Mouse (Mus musculus) midbrain, embryonic 12.5 days (tissue): ENCODE data around the gene Rnf166. TPM values are rescaled to one million over a fixed set of nuclear protein-coding genes. Genes with fewer than 3 reads are reported as not detected.
A peak's percentile ranks its signal among the peaks of the same experiment; 100 is the strongest.

Experiments
- ATAC-seq: fragments of 200-750 bp; cut with Nextera tagmentation; 2 replicates; pipeline ENCODE4 v1.8.0; 2017; ENCODE audit warnings: low read depth, moderate TSS enrichment, moderate library complexity; ENCODE audit not compliant: low FRiP score
- H3K27ac ChIP-seq: fragments of 300-500 bp; sonication (generic); replicated peaks from 2 replicates; pipeline ENCODE4 v1.5.1; 2016; ENCODE audit warnings: mild to moderate bottlenecking
- H3K27me3 ChIP-seq: fragments of 300-500 bp; sonication (generic); 2 replicates; pipeline ENCODE4 v1.6.1; 2016; ENCODE audit warnings: mild to moderate bottlenecking
- H3K36me3 ChIP-seq: fragments of 300-500 bp; sonication (generic); 2 replicates; pipeline ENCODE4 v1.6.1; 2016
- H3K4me1 ChIP-seq: fragments of 300-500 bp; sonication (generic); 2 replicates; pipeline ENCODE4 v1.6.1; 2016
- H3K4me2 ChIP-seq: fragments of 300-500 bp; sonication (generic); replicated peaks from 2 replicates; pipeline ENCODE4 v1.6.1; 2016; ENCODE audit warnings: mild to moderate bottlenecking, moderate library complexity
- H3K4me3 ChIP-seq: fragments of 300-500 bp; sonication (generic); 2 replicates; pipeline ENCODE4 v1.5.1; 2016; ENCODE audit warnings: mild to moderate bottlenecking
- H3K9ac ChIP-seq: fragments of 300-500 bp; sonication (generic); replicated peaks from 2 replicates; pipeline ENCODE4 v1.6.1; 2016; ENCODE audit warnings: mild to moderate bottlenecking, moderate library complexity
- H3K9me3 ChIP-seq: fragments of 300-500 bp; sonication (generic); 2 replicates; pipeline ENCODE4 v1.6.1; 2016; ENCODE audit warnings: mild to moderate bottlenecking
- WGBS: fragments of 180-500 bp; shearing (Covaris S2); methylation state at CpG from one replicate; pipeline ENCODE4 v1.1.7; 2016; 5-methylcytosine and 5-hydroxymethylcytosine counted together
- polyA plus RNA-seq: library from polyadenylated mRNA; unstranded; fragments of >200 nt; fragmentation: Nextera tagmentation; extraction: Ambion mirVana; gene quantifications from 2 replicates; pipeline ENCODE4 v1.2.1, GENCODE M21; 2016

Gene Rnf166
- polyA plus RNA-seq, 1 experiment from 2014 or later, result 37.7 TPM

GRCm38 (mm10) chr8:122497912-122498311 is 22.0 kb upstream of the Rnf166 start:
- Histone ChIP-seq H3K4me3 (no peak overlapping the region), H3K4me1 (no peaks in the 10 kb centered on the region), H3K27ac (no peak overlapping the region), H3K4me2 (no peak overlapping the region), H3K9me3 (no peaks in the 10 kb centered on the region), H3K36me3 (no peaks in the 10 kb centered on the region), H3K9ac (no peak overlapping the region), H3K27me3 (no peaks in the 10 kb centered on the region)
- ATAC-seq, result no peak
- WGBS, result 71% methylated on average over 17 of the region's 17 CpGs

GRCm38 (mm10) chr8:122497016-122497734 is 21.3 kb upstream of the Rnf166 start:
- no peak overlapping the region for H3K4me3 ChIP-seq
- H3K4me1 ChIP-seq, result no peaks in the 10 kb centered on the region
- no peak overlapping the region for H3K9ac ChIP-seq
- WGBS, result 81% methylated on average over 12 of the region's 12 CpGs
- ATAC-seq, result no peak
- H3K36me3 ChIP-seq, result no peaks in the 10 kb centered on the region
- H3K27ac ChIP-seq, result no peak overlapping the region
- no peaks in the 10 kb centered on the region for H3K27me3 ChIP-seq
- H3K4me2 ChIP-seq, result no peak overlapping the region
- H3K9me3 ChIP-seq, result no peaks in the 10 kb centered on the region

DNA sequence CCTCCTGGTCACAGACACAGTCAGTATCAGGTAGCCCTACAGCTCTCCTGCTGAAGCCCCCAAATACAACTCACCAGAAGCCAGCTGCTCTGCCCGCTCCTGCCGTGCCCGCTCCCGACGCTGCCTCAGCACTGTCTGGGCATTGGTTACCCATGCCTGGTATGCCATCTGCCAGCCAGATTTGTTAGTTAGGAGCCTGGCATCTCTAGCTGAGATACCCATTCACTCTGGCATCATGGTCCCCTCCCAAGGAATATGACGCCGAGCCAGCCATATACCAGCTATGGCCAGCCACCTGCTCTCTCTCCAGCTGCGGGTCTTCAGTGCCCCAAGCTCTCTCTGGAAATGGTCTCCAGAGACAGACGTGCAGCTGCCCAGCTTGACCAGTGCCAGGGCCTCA is 12.5 kb upstream of the Rnf166 start:
- Histone ChIP-seq H3K27me3 (no peaks in the 10 kb centered on the region), H3K9ac (no peak overlapping the region), H3K4me1 (no peaks in the 10 kb centered on the region), H3K4me3 (no peak overlapping the region), H3K9me3 (no peaks in the 10 kb centered on the region), H3K27ac (no peak overlapping the region), H3K4me2 (no peak overlapping the region), H3K36me3 (peaks cover 17% of the 10 kb centered on the region)
- no peak for ATAC-seq
- 90% methylated on average over 9 of the region's 9 CpGs for WGBS

DNA sequence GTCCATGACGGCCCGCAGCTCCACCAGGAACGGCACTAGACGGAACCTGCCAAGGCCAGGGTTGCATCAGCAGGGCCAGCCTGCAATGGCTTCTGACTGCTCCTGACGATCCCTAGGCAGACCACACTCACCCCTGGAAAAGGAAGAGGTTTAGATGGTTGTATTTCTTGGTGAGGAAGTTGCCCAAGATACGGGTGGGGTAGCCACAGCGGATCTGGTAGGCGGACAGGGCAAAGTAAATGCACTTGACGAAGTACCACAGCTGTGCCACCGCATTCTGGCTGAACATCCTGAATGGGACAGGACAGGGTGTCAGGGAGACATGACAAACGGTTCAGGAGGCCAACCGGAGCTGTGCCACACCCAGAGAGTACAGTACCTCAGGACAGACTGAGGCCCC is 9.0 kb upstream of the Rnf166 start:
- Histone ChIP-seq H3K27me3 (no peaks in the 10 kb centered on the region), H3K36me3 (peaks cover 51% of the 10 kb centered on the region), H3K4me2 (no peak overlapping the region), H3K4me3 (no peak overlapping the region), H3K9me3 (no peaks in the 10 kb centered on the region), H3K9ac (no peak overlapping the region), H3K4me1 (no peaks in the 10 kb centered on the region), H3K27ac (no peak overlapping the region)
- 92% methylated on average over 12 of the region's 12 CpGs for WGBS
- ATAC-seq, result no peak

- Histone ChIP-seq H3K36me3 (peaks cover 61% of the 10 kb centered on the region), H3K4me2 (no peak overlapping the region), H3K9me3 (no peaks in the 10 kb centered on the region), H3K4me3 (no peak overlapping the region), H3K4me1 (no peaks in the 10 kb centered on the region), H3K27ac (no peak overlapping the region), H3K27me3 (no peaks in the 10 kb centered on the region), H3K9ac (no peak overlapping the region)
- 95% methylated on average over 7 of the region's 7 CpGs for WGBS
- no peak for ATAC-seq
Measured at GRCm38 (mm10) chr8:122483877-122484276, 8.0 kb upstream of the Rnf166 start.

DNA sequence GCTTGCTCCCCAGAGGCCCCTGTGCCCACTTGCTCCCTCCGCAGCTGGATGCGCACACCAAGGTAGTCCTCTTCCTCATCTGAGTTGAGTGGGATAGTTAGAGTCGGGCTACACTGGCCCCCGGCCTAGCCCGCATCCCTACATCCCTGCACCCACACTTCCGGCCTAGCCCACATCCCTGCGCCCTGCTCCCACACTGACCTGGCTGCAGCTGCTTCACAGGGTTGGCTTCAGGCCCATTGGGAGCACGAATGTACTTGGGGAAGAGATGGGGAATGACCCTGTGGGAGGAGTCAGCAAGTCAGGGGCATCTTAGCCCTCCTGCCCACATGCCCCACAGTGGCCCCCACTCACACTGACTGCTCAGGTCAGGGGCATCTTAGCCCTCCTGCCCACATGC is 6.6 kb upstream of the Rnf166 start:
- H3K9ac ChIP-seq, result no peak overlapping the region
- ATAC-seq, result no peak
- no peaks in the 10 kb centered on the region for H3K27me3 ChIP-seq
- WGBS, result 98% methylated on average over 8 of the region's 8 CpGs
- H3K27ac ChIP-seq, result no peak overlapping the region
- no peaks in the 10 kb centered on the region for H3K9me3 ChIP-seq
- H3K4me2 ChIP-seq, result no peak overlapping the region
- peaks cover 1% of the 10 kb centered on the region for H3K4me1 ChIP-seq
- peaks cover 73% of the 10 kb centered on the region for H3K36me3 ChIP-seq
- no peak overlapping the region for H3K4me3 ChIP-seq

GRCm38 (mm10) chr8:122474951-122475560 is 808 bp downstream of the Rnf166 start:
- Histone ChIP-seq H3K9me3 (no peaks in the 10 kb centered on the region), H3K9ac (peak overlapping the region; percentile 96), H3K4me1 (peaks cover 21% of the 10 kb centered on the region), H3K27me3 (no peaks in the 10 kb centered on the region), H3K4me3 (peak overlapping the region; percentile 99), H3K36me3 (peaks cover 45% of the 10 kb centered on the region), H3K27ac (peak overlapping the region; percentile 75), H3K4me2 (peak overlapping the region; percentile 94)
- 14% methylated on average over 16 of the region's 16 CpGs for WGBS
- ATAC-seq, result 0 out of 2 replicates have a peak, but pooled peaks have one; percentile 9

DNA sequence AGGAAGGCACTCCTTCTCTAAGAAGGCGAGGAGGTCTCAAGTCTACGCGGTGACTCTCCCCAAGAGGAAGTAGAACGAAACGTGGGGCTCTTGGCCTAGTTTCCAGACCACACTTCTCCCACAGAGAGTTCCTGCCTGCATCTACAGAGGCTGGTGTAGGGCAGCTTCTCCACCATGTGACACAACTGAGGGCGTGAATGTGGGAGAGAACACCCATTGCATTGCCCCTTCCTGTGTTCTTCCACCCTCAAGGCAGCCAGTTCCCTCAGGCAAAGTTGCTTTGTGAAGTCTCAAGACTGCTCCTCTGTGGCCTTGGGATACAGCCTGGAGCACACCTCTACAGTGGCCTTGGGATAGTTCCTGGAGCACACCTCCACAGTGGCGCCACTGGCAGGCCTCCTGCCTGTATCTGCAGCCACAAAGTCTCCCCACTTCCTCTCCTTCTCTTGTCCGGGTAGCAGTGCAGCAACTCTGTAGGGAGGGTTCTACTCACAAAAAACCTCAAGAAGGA is 1.9 kb downstream of the Rnf166 start:
- H3K4me2 ChIP-seq, result no peak overlapping the region
- no peak overlapping the region for H3K4me3 ChIP-seq
- peaks cover 21% of the 10 kb centered on the region for H3K4me1 ChIP-seq
- H3K36me3 ChIP-seq, result peaks cover 44% of the 10 kb centered on the region
- WGBS, result 94% methylated on average over 8 of the region's 8 CpGs
- no peak overlapping the region for H3K27ac ChIP-seq
- no peak overlapping the region for H3K9ac ChIP-seq
- no peak for ATAC-seq
- H3K27me3 ChIP-seq, result no peaks in the 10 kb centered on the region
- no peaks in the 10 kb centered on the region for H3K9me3 ChIP-seq

- Histone ChIP-seq H3K9ac (no peak overlapping the region), H3K36me3 (peaks cover 63% of the 10 kb centered on the region), H3K4me2 (no peak overlapping the region), H3K4me3 (no peak overlapping the region), H3K4me1 (peaks cover 9% of the 10 kb centered on the region), H3K27me3 (no peaks in the 10 kb centered on the region), H3K27ac (no peak overlapping the region), H3K9me3 (no peaks in the 10 kb centered on the region)
- no peak for ATAC-seq
- WGBS, result 91% methylated on average over 5 of the region's 5 CpGs
Measured at GRCm38 (mm10) chr8:122470691-122471090, 5.2 kb downstream of the Rnf166 start.

- no peak overlapping the region for H3K27ac ChIP-seq
- no peaks in the 10 kb centered on the region for H3K27me3 ChIP-seq
- H3K4me1 ChIP-seq, result peaks cover 6% of the 10 kb centered on the region
- 88% methylated on average over 10 of the region's 10 CpGs for WGBS
- peaks cover 65% of the 10 kb centered on the region for H3K36me3 ChIP-seq
- H3K4me2 ChIP-seq, result no peak overlapping the region
- H3K4me3 ChIP-seq, result no peak overlapping the region
- no peak for ATAC-seq
- no peaks in the 10 kb centered on the region for H3K9me3 ChIP-seq
- H3K9ac ChIP-seq, result no peak overlapping the region
Measured at GRCm38 (mm10) chr8:122469965-122470364, 5.9 kb downstream of the Rnf166 start.

- Histone ChIP-seq H3K27me3 (no peaks in the 10 kb centered on the region), H3K27ac (no peak overlapping the region), H3K4me3 (no peak overlapping the region), H3K9ac (no peak overlapping the region), H3K4me2 (no peak overlapping the region), H3K4me1 (0 out of 2 replicates have a peak, but pooled peaks cover 1% of the 10 kb centered on the region), H3K9me3 (no peaks in the 10 kb centered on the region), H3K36me3 (peaks cover 65% of the 10 kb centered on the region)
- WGBS, result 81% methylated on average over 6 of the region's 6 CpGs
- no peak for ATAC-seq
Measured at GRCm38 (mm10) chr8:122469407-122469806, 6.5 kb downstream of the Rnf166 start.

GRCm38 (mm10) chr8:122467816-122468215 is 8.0 kb downstream of the Rnf166 start:
- Histone ChIP-seq H3K4me2 (no peak overlapping the region), H3K36me3 (peaks cover 54% of the 10 kb centered on the region), H3K27me3 (peaks cover 4% of the 10 kb centered on the region), H3K9me3 (no peaks in the 10 kb centered on the region), H3K4me1 (no peaks in the 10 kb centered on the region), H3K27ac (no peak overlapping the region), H3K4me3 (no peak overlapping the region), H3K9ac (no peak overlapping the region)
- 94% methylated on average over 13 of the region's 13 CpGs for WGBS
- no peak for ATAC-seq
